In the genomic region with DNA sequence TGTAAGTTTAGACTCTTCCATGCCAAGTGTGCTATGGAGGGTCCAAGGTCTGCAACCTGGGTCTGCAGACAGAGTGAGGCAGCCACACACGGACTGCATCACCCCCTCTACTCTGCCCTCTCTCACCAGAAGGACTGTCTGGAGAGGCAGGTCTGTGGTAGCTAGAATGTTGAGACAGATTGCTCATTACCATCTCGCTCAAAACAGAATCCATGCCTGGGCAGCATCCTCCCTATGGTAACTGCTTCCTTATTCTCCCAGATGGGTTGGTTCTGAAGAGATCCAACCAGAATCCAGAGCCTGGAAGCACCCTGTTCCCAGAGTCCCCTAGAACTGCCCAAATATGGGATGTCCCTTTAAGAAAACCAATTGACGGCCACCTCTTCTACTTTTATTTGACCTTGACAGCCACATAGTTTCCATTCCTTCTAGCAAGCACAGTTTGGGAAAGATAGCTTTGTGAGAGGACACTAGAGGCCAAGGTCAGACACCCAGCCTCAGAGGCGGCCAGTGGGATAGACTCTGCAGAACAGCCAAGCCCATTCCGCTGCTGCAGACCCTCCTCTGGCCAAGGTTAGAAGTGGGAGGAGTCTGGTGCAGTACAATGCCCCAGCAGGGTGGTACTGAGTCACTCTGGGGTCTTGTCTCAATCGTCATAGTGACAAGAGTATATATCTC, we compare ENCODE assay signal across 12 mouse cellular contexts. TPM values are rescaled to one million over a fixed set of nuclear protein-coding genes. Genes with fewer than 3 reads are reported as not detected.
A peak's percentile ranks its signal among the peaks of the same experiment; 100 is the strongest.
DNase-seq lines count a peak whose midpoint lies in the region; ATAC-seq lines count a peak whose summit lies in the region.
"Had no signal": no experiment of that assay in that cellular context is flagged by ENCODE, and none has a peak within 500 bp of the region (broad histone marks: within the 10 kb centered on the region; RNA-seq: fewer than 3 reads in every experiment).

No protein-coding gene starts in this region.

- ATAC-seq in forebrain, embryonic 16.5 days = 0 out of 2 replicates have a peak, but pooled peaks have one; percentile 14
- ATAC-seq in forebrain, embryonic 15.5 days (replicated peaks) = no peak
- no peak for ATAC-seq in kidney, embryonic 15.5 days (replicated peaks; ENCODE audit: low FRiP score)

- intact Hi-C loops in heart, postnatal 10 days (cut with DNase I) = no loop called here

- WGBS in forebrain, embryonic 16.5 days = 57% methylated on average over 6 of the region's 6 CpGs
- 54% methylated on average over 6 of the region's 6 CpGs for WGBS in forebrain, embryonic 15.5 days
- 66% methylated on average over 6 of the region's 6 CpGs for whole genome bisulfite sequencing in kidney, embryonic 15.5 days

- no peaks in the 10 kb centered on the region for H3K9me3 ChIP-seq in forebrain, embryonic 16.5 days (ENCODE audit: control insufficient read depth, low read length)
- no peaks in the 10 kb centered on the region for H3K9me3 ChIP-seq in forebrain, embryonic 15.5 days
- H3K9me3 ChIP-seq in kidney, embryonic 15.5 days (replicated peaks) = no peaks in the 10 kb centered on the region
- H3K9me3 ChIP-seq: hindbrain, embryonic 15.5 days had no signal

- no peak overlapping the region for H3K27ac ChIP-seq in forebrain, embryonic 16.5 days (ENCODE audit: low read length)
- H3K27ac ChIP-seq in forebrain, embryonic 15.5 days (replicated peaks) = no peak overlapping the region
- no peak overlapping the region for H3K27ac ChIP-seq in kidney, embryonic 15.5 days
- H3K27ac ChIP-seq: hindbrain, embryonic 15.5 days had no signal

- H3K4me1 ChIP-seq in forebrain, embryonic 16.5 days (replicated peaks; ENCODE audit: control insufficient read depth, insufficient read depth, low read length) = peaks cover 12% of the 10 kb centered on the region
- peaks cover 21% of the 10 kb centered on the region for H3K4me1 ChIP-seq in forebrain, embryonic 15.5 days
- H3K4me1 ChIP-seq in kidney, embryonic 15.5 days = peaks cover 20% of the 10 kb centered on the region

- H3K4me3 ChIP-seq in forebrain, embryonic 16.5 days (replicated peaks; ENCODE audit: low read length) = no peak overlapping the region
- no peak overlapping the region for H3K4me3 ChIP-seq in forebrain, embryonic 15.5 days
- H3K4me3 ChIP-seq in kidney, embryonic 15.5 days (replicated peaks) = no peak overlapping the region
- H3K4me3 ChIP-seq: hindbrain, embryonic 15.5 days had no signal

- no peaks in the 10 kb centered on the region for H3K27me3 ChIP-seq in forebrain, embryonic 16.5 days (replicated peaks; ENCODE audit: control insufficient read depth, insufficient read depth, low read length)
- H3K27me3 ChIP-seq in forebrain, embryonic 15.5 days = no peaks in the 10 kb centered on the region
- H3K27me3 ChIP-seq in kidney, embryonic 15.5 days = no peaks in the 10 kb centered on the region
- H3K27me3 ChIP-seq: hindbrain, embryonic 15.5 days had no signal

- H3K4me2 ChIP-seq in forebrain, embryonic 16.5 days (ENCODE audit: low read length) = no peak overlapping the region
- H3K4me2 ChIP-seq in forebrain, embryonic 15.5 days (replicated peaks) = no peak overlapping the region
- no peak overlapping the region for H3K4me2 ChIP-seq in kidney, embryonic 15.5 days
- H3K4me2 ChIP-seq: hindbrain, embryonic 15.5 days had no signal

- H3K9ac ChIP-seq in forebrain, embryonic 16.5 days (replicated peaks; ENCODE audit: low read depth, low read length) = no peak overlapping the region
- H3K9ac ChIP-seq in forebrain, embryonic 15.5 days (replicated peaks) = no peak overlapping the region
- H3K9ac ChIP-seq in kidney, embryonic 15.5 days = no peak overlapping the region
- H3K9ac ChIP-seq: hindbrain, embryonic 15.5 days had no signal

- DNase-seq in kidney, postnatal 14 days = peak; percentile 16
- DNase-seq in ZHBTc4 (ENCODE audit: low read depth, low spot score) = peak; percentile 75
- DNase-seq in heart, postnatal 10 days = peak; percentile 50
- DNase-seq in layer of hippocampus, adult 9-10 months (ENCODE audit: low spot score) = no peak
- DNase-seq in layer of hippocampus, adult 9-11 months = no peak
- DNase-seq: B cell, adult 2 months; lung, postnatal 4 days had no signal

- H3K36me3 ChIP-seq in forebrain, embryonic 16.5 days (ENCODE audit: control insufficient read depth, insufficient read depth) = no peaks in the 10 kb centered on the region
- H3K36me3 ChIP-seq in forebrain, embryonic 15.5 days = 0 out of 2 replicates have a peak, but pooled peaks cover 2% of the 10 kb centered on the region
- no peaks in the 10 kb centered on the region for H3K36me3 ChIP-seq in kidney, embryonic 15.5 days
- H3K36me3 ChIP-seq: hindbrain, embryonic 15.5 days had no signal

RNA-seq across cellular contexts. Expression of a gene that starts 6.9 kb away (rescaled TPM):
- 11.1 and 12.2 TPM in 2 replicates for polyA plus RNA-seq in forebrain, embryonic 16.5 days (2015; fragmentation: Nextera tagmentation; extraction: Ambion mirVana)
- polyA plus RNA-seq in forebrain, embryonic 15.5 days (2015; fragmentation: Nextera tagmentation; extraction: Ambion mirVana) = 10.1 and 11.4 TPM in 2 replicates
- 10.9 and 12.0 TPM in 2 replicates for polyA plus RNA-seq in kidney, embryonic 15.5 days (2015; fragmentation: Nextera tagmentation; extraction: Ambion mirVana)
- 10 to 100 TPM; 23.4 to 26.6 TPM for total RNA-seq in heart, postnatal 10 days (2021)
- total RNA-seq: monocyte, adult 5-6 weeks had no signal

Comparison
In these comparisons a context has a peak if more than half of its experiments do, and no peak if none do; other contexts are left out.
1. DNase-seq: peak in kidney, postnatal 14 days (single experiment), ZHBTc4 (single experiment) and heart, postnatal 10 days (2 of 2); none in layer of hippocampus, adult 9-10 months (single experiment) and layer of hippocampus, adult 9-11 months (single experiment).